Mouse (Mus musculus) small intestine, adult 2 months (tissue): ENCODE results near the gene Cfap298.

Experiments
- CTCF ChIP-seq: fragments of 200-500 bp; IDR thresholded peaks from 2 replicates; pipeline ENCODE4 v1.5.1; 2012; ENCODE audit warnings: low read depth, mild to moderate bottlenecking, control low read depth, inconsistent platforms, low read length, moderate library complexity, mixed read lengths; ENCODE audit not compliant: insufficient replicate concordance, insufficient read length; ENCODE audit errors: extremely low read depth
- POLR2A ChIP-seq: fragments of 200-500 bp; IDR thresholded peaks from 2 replicates; pipeline ENCODE4 v1.6.1; 2012; ENCODE audit warnings: low read depth, mild to moderate bottlenecking, control low read depth, inconsistent platforms, low read length, moderate library complexity

- TF ChIP-seq POLR2A (no peak), CTCF (no peak)
Observed at GRCm38 (mm10) chr16:90891601-90892000, 43.3 kb downstream of the Cfap298 start.
